Mouse (Mus musculus) hindbrain, embryonic 10.5 days (tissue): ENCODE data around the gene Exoc2. TPM values are rescaled to one million over a fixed set of nuclear protein-coding genes. Genes with fewer than 3 reads are reported as not detected.

Experiments
- DNase-seq: peaks from one replicate; pipeline ENCODE4 v3.0.0-alpha.2; 2017; ENCODE audit warnings: low spot score
- H3K27ac ChIP-seq: fragments of 300-500 bp; sonication (generic); 2 replicates; pipeline ENCODE4 v1.5.1; 2016; ENCODE audit warnings: mild to moderate bottlenecking, moderate library complexity
- H3K27me3 ChIP-seq: fragments of 300-500 bp; sonication (generic); 2 replicates; pipeline ENCODE4 v1.6.1; 2016; ENCODE audit warnings: mild to moderate bottlenecking; ENCODE audit not compliant: poor library complexity, insufficient read depth, severe bottlenecking
- H3K36me3 ChIP-seq: fragments of 300-500 bp; sonication (generic); 2 replicates; pipeline ENCODE4 v1.6.1; 2016; ENCODE audit warnings: mild to moderate bottlenecking, moderate library complexity
- H3K4me1 ChIP-seq: fragments of 300-500 bp; sonication (generic); replicated peaks from 2 replicates; pipeline ENCODE4 v1.6.1; 2016; ENCODE audit warnings: mild to moderate bottlenecking
- H3K4me3 ChIP-seq: fragments of 300-500 bp; sonication (generic); 2 replicates; pipeline ENCODE4 v1.5.1; 2016; ENCODE audit warnings: mild to moderate bottlenecking, moderate library complexity
- H3K9me3 ChIP-seq: fragments of 300-500 bp; sonication (generic); 2 replicates; pipeline ENCODE4 v1.6.1; 2016; ENCODE audit warnings: mild to moderate bottlenecking, moderate library complexity
- WGBS: fragments of 180-500 bp; shearing (Covaris S2); methylation state at CpG from one replicate; pipeline ENCODE4 v1.1.7; 2016; 5-methylcytosine and 5-hydroxymethylcytosine counted together
- polyA plus RNA-seq: library from polyadenylated mRNA; unstranded; fragments of >200 nt; fragmentation: Nextera tagmentation; extraction: Ambion mirVana; gene quantifications from 2 replicates; pipeline ENCODE4 v1.2.1, GENCODE M21; 2016

The Exoc2 gene
- polyA plus RNA-seq, 1 experiment from 2014 or later: 37.4 TPM

- no peak for DNase-seq
- peaks cover 33% of the 10 kb centered on the region for H3K4me1 ChIP-seq
- H3K9me3 ChIP-seq: no peaks in the 10 kb centered on the region
- no peak overlapping the region for H3K27ac ChIP-seq
- H3K36me3 ChIP-seq: no peaks in the 10 kb centered on the region
- H3K4me3 ChIP-seq: no peak overlapping the region
- WGBS: 95% methylated on average over 2 of the region's 2 CpGs
- no peaks in the 10 kb centered on the region for H3K27me3 ChIP-seq
Measured at GRCm38 (mm10) chr13:30960714-30961113, 13.2 kb downstream of the Exoc2 start.

- Histone ChIP-seq H3K27me3 (no peaks in the 10 kb centered on the region), H3K9me3 (no peaks in the 10 kb centered on the region), H3K4me3 (no peak overlapping the region), H3K4me1 (no peaks in the 10 kb centered on the region), H3K36me3 (peaks cover 6% of the 10 kb centered on the region; the same call in 1 of the 2 replicates), H3K27ac (no peak overlapping the region)
- 82% methylated on average over 1 of the region's 1 CpGs for WGBS
- no peak for DNase-seq
Measured at GRCm38 (mm10) chr13:30953580-30953979, 20.3 kb downstream of the Exoc2 start.

- no peak for DNase-seq
- Histone ChIP-seq H3K4me1 (no peaks in the 10 kb centered on the region), H3K36me3 (peaks cover 14% of the 10 kb centered on the region), H3K9me3 (no peaks in the 10 kb centered on the region), H3K27me3 (no peaks in the 10 kb centered on the region), H3K27ac (no peak overlapping the region), H3K4me3 (no peak overlapping the region)
- 93% methylated on average over 2 of the region's 2 CpGs for WGBS
Measured at GRCm38 (mm10) chr13:30952044-30952443, 21.8 kb downstream of the Exoc2 start.

DNA sequence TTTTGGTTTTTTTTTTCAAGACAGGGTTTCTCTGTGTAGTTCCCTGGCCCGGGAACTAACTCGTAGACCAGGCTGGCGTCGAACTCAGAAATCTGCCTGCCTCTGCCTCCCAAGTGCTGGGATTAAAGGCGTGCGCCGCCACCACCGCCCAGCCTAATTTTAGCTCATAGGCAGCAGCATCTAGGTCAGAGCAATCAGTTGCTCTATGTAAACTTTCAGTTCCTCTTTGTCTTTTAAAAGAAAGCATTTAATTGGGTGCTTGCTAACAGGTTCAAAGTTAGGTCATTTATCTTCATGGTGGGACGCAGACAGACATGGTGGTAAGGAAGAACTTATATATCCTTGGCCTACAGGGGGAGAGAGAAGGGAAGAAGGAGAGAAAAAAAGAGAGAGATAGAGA is 24.7 kb downstream of the Exoc2 start:
- H3K9me3 ChIP-seq: no peaks in the 10 kb centered on the region
- WGBS: 95% methylated on average over 9 of the region's 9 CpGs
- H3K4me3 ChIP-seq: no peak overlapping the region
- no peaks in the 10 kb centered on the region for H3K4me1 ChIP-seq
- no peaks in the 10 kb centered on the region for H3K27me3 ChIP-seq
- H3K36me3 ChIP-seq: peaks cover 10% of the 10 kb centered on the region
- H3K27ac ChIP-seq: no peak overlapping the region
- no peak for DNase-seq

DNA sequence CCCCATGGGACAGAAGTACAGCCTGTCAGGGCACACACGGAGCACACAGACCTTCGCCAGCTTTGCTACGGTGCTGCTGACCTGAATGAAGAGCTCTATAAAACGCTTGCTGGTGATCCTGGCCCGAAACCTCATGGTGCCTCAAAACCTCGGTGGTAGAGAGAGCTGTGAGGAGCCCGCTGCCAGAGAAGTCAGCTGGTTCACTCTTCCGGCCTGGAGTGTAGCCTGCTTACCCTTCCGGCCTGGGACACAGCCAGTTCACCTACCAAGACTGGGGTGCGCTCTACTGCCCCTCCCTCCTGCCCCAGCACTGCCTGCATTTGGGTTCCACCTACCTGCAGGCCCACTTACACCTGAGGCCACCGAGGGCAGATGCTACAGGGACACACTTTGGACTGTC is 26.4 kb downstream of the Exoc2 start, which contains the start of gene Hus1b:
Hus1b (minus strand) TSS at position 220 of the 400 bp plus-strand sequence.
- no peak within 1 kb of the TSS for H3K4me3 ChIP-seq
- H3K27me3 ChIP-seq: no peaks in the 10 kb centered on the region
- H3K27ac ChIP-seq: no peak within 1 kb of the TSS
- H3K9me3 ChIP-seq: no peaks in the 10 kb centered on the region
- 90% methylated on average over 11 of the region's 11 CpGs for WGBS
- H3K36me3 ChIP-seq: peaks cover 10% of the 10 kb centered on the region
- DNase-seq: no peak
- no peaks in the 10 kb centered on the region for H3K4me1 ChIP-seq

DNA sequence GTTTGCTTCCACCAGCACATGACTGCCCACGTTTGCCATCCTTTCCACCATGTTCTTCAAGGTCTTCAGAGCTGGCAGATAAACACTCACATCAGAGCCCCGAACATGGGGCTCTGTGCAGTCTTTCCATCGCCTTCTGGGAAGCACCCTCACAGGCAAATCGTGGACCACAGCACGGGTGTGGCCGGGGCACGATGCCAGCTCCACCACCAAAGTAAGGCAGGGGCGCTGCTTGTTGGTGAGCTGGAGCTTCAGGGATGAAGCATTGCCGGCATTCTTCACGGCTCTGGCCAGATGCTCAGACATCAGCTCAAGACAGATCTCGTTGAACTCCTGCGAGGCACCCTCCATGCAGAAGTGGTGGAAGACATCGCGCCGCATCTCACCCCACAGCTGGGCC is 26.8 kb downstream of the Exoc2 start:
- Histone ChIP-seq H3K27me3 (no peaks in the 10 kb centered on the region), H3K9me3 (no peaks in the 10 kb centered on the region), H3K27ac (no peak overlapping the region), H3K4me1 (no peaks in the 10 kb centered on the region), H3K4me3 (no peak overlapping the region), H3K36me3 (peaks cover 10% of the 10 kb centered on the region)
- no peak for DNase-seq
- 94% methylated on average over 15 of the region's 15 CpGs for WGBS

GRCm38 (mm10) chr13:30945788-30946187 is 28.1 kb downstream of the Exoc2 start:
- H3K4me3 ChIP-seq: no peak overlapping the region
- no peaks in the 10 kb centered on the region for H3K9me3 ChIP-seq
- H3K36me3 ChIP-seq: peaks cover 10% of the 10 kb centered on the region
- DNase-seq: no peak
- H3K27ac ChIP-seq: no peak overlapping the region
- H3K27me3 ChIP-seq: no peaks in the 10 kb centered on the region
- no peaks in the 10 kb centered on the region for H3K4me1 ChIP-seq

DNA sequence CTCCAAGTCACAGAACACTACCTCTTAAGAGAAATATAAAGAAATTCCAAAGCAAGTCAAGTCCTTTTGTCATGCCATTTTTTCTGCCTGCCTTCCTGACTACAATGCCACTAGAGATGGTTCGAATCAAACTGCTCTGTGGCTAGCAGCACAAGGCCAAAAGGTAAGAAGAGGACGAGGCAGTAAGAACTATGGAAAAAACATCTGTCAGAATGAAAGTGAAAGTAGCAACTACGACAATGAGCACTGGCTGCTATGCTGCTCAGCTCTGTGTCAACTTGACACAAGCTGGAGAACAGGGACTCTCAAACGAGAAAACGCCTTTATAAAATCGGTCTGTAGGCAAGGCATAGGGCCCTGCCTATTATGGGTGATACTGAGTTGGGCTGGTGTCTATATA is 40.9 kb downstream of the Exoc2 start:
- Histone ChIP-seq H3K36me3 (peaks cover 16% of the 10 kb centered on the region), H3K4me3 (no peak overlapping the region), H3K27ac (no peak overlapping the region), H3K27me3 (no peaks in the 10 kb centered on the region), H3K9me3 (no peaks in the 10 kb centered on the region), H3K4me1 (no peaks in the 10 kb centered on the region)
- no peak for DNase-seq
- WGBS: 83% methylated on average over 6 of the region's 6 CpGs

DNA sequence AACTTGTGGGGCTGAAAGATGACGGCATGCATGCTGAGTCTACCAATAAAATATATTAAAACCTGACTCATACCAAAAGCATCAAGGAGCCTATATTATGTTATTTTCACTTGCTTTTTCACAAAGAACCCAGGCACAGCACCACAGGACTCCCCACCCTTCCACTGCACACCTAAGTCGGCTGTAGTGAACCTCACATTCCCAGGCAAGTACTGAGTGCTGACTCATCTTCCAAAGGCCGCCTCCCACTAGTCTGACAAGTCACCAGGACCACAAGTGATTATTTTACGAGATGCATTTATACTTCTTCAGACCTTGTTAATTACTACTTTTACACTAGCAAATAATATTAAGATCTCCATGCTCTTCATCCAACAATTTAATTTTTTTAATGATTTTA is 42.3 kb downstream of the Exoc2 start:
- H3K4me1 ChIP-seq: no peaks in the 10 kb centered on the region
- H3K27me3 ChIP-seq: no peaks in the 10 kb centered on the region
- peaks cover 9% of the 10 kb centered on the region; the same call in 1 of the 2 replicates for H3K36me3 ChIP-seq
- H3K27ac ChIP-seq: no peak overlapping the region
- DNase-seq: no peak
- no peaks in the 10 kb centered on the region for H3K9me3 ChIP-seq
- no peak overlapping the region for H3K4me3 ChIP-seq
- 82% methylated on average over 4 of the region's 4 CpGs for WGBS

- 90% methylated on average over 2 of the region's 2 CpGs for WGBS
- Histone ChIP-seq H3K27me3 (no peaks in the 10 kb centered on the region), H3K27ac (no peak overlapping the region), H3K4me1 (no peaks in the 10 kb centered on the region), H3K36me3 (peaks cover 13% of the 10 kb centered on the region), H3K4me3 (no peak overlapping the region), H3K9me3 (no peaks in the 10 kb centered on the region)
- no peak for DNase-seq
Measured at GRCm38 (mm10) chr13:30929119-30929518, 44.8 kb downstream of the Exoc2 start.

DNA sequence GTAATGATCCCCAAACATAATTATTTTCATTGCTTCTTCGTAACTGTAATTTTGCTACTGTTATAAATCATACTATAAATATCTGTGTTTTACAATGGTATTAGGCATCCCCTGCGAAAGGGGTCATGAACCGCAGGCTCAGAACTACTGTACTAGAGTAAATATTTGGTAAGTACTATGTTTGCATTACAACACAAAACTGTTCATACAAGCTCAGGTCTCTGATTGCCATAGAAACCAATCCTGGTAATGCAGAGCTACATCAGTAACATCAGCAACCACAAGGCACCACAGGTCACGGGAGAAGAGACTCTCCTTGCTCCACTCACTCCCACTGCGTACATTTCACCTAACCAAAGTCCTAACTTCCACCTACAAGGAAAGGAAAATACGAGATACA is 49.6 kb downstream of the Exoc2 start:
- no peaks in the 10 kb centered on the region for H3K9me3 ChIP-seq
- no peak for DNase-seq
- H3K27ac ChIP-seq: no peak overlapping the region
- peaks cover 17% of the 10 kb centered on the region for H3K36me3 ChIP-seq
- WGBS: 88% methylated on average over 6 of the region's 6 CpGs
- no peak overlapping the region for H3K4me3 ChIP-seq
- no peaks in the 10 kb centered on the region for H3K4me1 ChIP-seq
- no peaks in the 10 kb centered on the region for H3K27me3 ChIP-seq

DNA sequence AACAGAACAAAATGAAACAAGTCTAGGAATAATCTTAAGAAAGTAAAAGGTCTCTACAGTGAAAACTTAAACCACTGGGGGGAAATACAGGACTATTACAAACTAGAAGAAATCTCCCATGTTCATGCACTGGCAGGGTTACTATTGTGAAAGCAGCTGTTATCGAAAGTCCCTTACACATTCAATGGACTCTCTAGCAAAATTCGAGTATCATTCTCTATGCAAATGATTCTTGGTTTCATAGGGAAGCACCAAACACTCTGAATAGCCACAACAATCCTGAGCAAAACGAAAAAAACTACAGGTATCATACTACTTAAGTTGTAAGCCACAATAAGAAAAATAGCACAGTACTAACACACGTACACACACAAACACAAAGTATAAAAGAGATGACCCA is 52.0 kb downstream of the Exoc2 start:
- H3K27ac ChIP-seq: no peak overlapping the region
- H3K4me3 ChIP-seq: no peak overlapping the region
- H3K4me1 ChIP-seq: no peaks in the 10 kb centered on the region
- H3K36me3 ChIP-seq: peaks cover 17% of the 10 kb centered on the region
- no peaks in the 10 kb centered on the region for H3K9me3 ChIP-seq
- no peak for DNase-seq
- no peaks in the 10 kb centered on the region for H3K27me3 ChIP-seq
- 92% methylated on average over 4 of the region's 4 CpGs for WGBS

- Histone ChIP-seq H3K27ac (no peak overlapping the region), H3K36me3 (no peaks in the 10 kb centered on the region), H3K4me3 (no peak overlapping the region), H3K9me3 (no peaks in the 10 kb centered on the region), H3K4me1 (peaks cover 13% of the 10 kb centered on the region), H3K27me3 (no peaks in the 10 kb centered on the region)
- no peak for DNase-seq
Measured at GRCm38 (mm10) chr13:30913757-30914156, 60.1 kb downstream of the Exoc2 start.

- no peaks in the 10 kb centered on the region for H3K27me3 ChIP-seq
- WGBS: 31% methylated on average over 4 of the region's 4 CpGs
- peak overlapping the region; percentile 64 for H3K27ac ChIP-seq
Measured at GRCm38 (mm10) chr13:30913028-30913427, 60.9 kb downstream of the Exoc2 start.

More at GRCm38 (mm10) chr13:30913028-30913427, 60.9 kb downstream of the Exoc2 start:
- peak; percentile 41 for DNase-seq
- H3K9me3 ChIP-seq: no peaks in the 10 kb centered on the region
- H3K4me1 ChIP-seq: peaks cover 15% of the 10 kb centered on the region
- no peaks in the 10 kb centered on the region for H3K36me3 ChIP-seq
- H3K4me3 ChIP-seq: no peak overlapping the region
